In genomic region chr17:46116881-46117280, GRCm38 (mm10) we compare ENCODE assay signal across 23 mouse cellular contexts. TPM values are rescaled to one million over a fixed set of nuclear protein-coding genes. Genes with fewer than 3 reads are reported as not detected.
DNase-seq lines count a peak whose midpoint lies in the region; ATAC-seq and TF ChIP-seq lines count a peak whose summit lies in the region.
"Had no signal": no experiment of that assay in that cellular context is flagged by ENCODE, and none has a peak within 500 bp of the region (broad histone marks: within the 10 kb centered on the region; RNA-seq: fewer than 3 reads in every experiment).

No protein-coding gene starts in this region.

- peak; percentile 34; the same call in 1 of the 2 replicates for ATAC-seq in lung, postnatal 0 days
- ATAC-seq in limb, embryonic 11.5 days (ENCODE audit: insufficient number of reproducible peaks, low FRiP score, low TSS enrichment, low read depth): no peak
- ATAC-seq: forebrain, embryonic 13.5 days; intestine, embryonic 16.5 days had no signal

- peak in 1 of 2 experiments; percentile 15 for DNase-seq in heart, adult 2 months
- DNase-seq in heart, embryonic 10.5 days (ENCODE audit: low spot score): no peak
- DNase-seq in lung, postnatal 0 days (ENCODE audit: low spot score): no peak
- no peak for DNase-seq in lung, postnatal 25 days (ENCODE audit: low spot score)
- DNase-seq in limb, embryonic 11.5 days (ENCODE audit: low spot score): no peak
- no peak for DNase-seq in spleen, postnatal 4 days (ENCODE audit: low spot score in 2 of 2)
- DNase-seq in midbrain, embryonic 10.5 days (ENCODE audit: low spot score): no peak
- DNase-seq: adrenal gland, postnatal 25 days; cerebellum, adult 11 months; cerebellum, postnatal 14 days; gastrocnemius, postnatal 25 days; heart, postnatal 4 days; right cerebral cortex, postnatal 25 days; thymus, adult 2 months had no signal

- WGBS in heart, adult 2 months: 77% methylated on average over 3 of the region's 3 CpGs
- 90% methylated on average over 3 of the region's 3 CpGs for WGBS in heart, embryonic 10.5 days
- WGBS in lung, postnatal 0 days: 54% methylated on average over 3 of the region's 3 CpGs
- 63% methylated on average over 3 of the region's 3 CpGs for WGBS in limb, embryonic 11.5 days
- 85% methylated on average over 3 of the region's 3 CpGs for WGBS in midbrain, embryonic 10.5 days

- H3K27me3 ChIP-seq in heart, adult 2 months (ENCODE audit: control insufficient read depth, insufficient read depth, low read length): no peaks in the 10 kb centered on the region
- no peaks in the 10 kb centered on the region for H3K27me3 ChIP-seq in heart, embryonic 10.5 days (ENCODE audit: insufficient read depth, poor library complexity, severe bottlenecking)
- H3K27me3 ChIP-seq in lung, postnatal 0 days (replicated peaks; ENCODE audit: insufficient read depth, low read length): no peaks in the 10 kb centered on the region
- H3K27me3 ChIP-seq in limb, embryonic 11.5 days (ENCODE audit: control insufficient read depth, insufficient read depth, low read length): no peaks in the 10 kb centered on the region
- no peaks in the 10 kb centered on the region for H3K27me3 ChIP-seq in midbrain, embryonic 10.5 days (ENCODE audit: low read depth, poor library complexity, severe bottlenecking)
- H3K27me3 ChIP-seq: CH12.LX; forebrain, embryonic 13.5 days; heart, embryonic 13.5 days; hindbrain, embryonic 15.5 days; stomach, embryonic 15.5 days had no signal

- TF ChIP-seq POLR2A in heart, adult 2 months (IDR thresholded peaks at IDR 0.05; ENCODE audit: insufficient read depth, low read depth, low read length): no peak

- intact Hi-C loops in heart, adult 2 months (cut with DNase I): no loop called here

- no peak overlapping the region for H3K4me3 ChIP-seq in heart, adult 2 months
- no peak overlapping the region for H3K4me3 ChIP-seq in heart, embryonic 10.5 days
- no peak overlapping the region for H3K4me3 ChIP-seq in lung, postnatal 0 days (ENCODE audit: low read depth, low read length)
- H3K4me3 ChIP-seq in limb, embryonic 11.5 days (ENCODE audit: low read depth, low read length): no peak overlapping the region
- H3K4me3 ChIP-seq in midbrain, embryonic 10.5 days: no peak overlapping the region
- H3K4me3 ChIP-seq: forebrain, embryonic 13.5 days; heart, embryonic 13.5 days; hindbrain, embryonic 15.5 days; stomach, embryonic 15.5 days had no signal

- no peaks in the 10 kb centered on the region; the same call in 1 of the 2 replicates for H3K36me3 ChIP-seq in heart, adult 2 months (ENCODE audit: control insufficient read depth, insufficient read depth, low read length)
- peaks cover 46% of the 10 kb centered on the region for H3K36me3 ChIP-seq in heart, embryonic 10.5 days
- H3K36me3 ChIP-seq in lung, postnatal 0 days (ENCODE audit: insufficient read depth, low read length): no peaks in the 10 kb centered on the region
- H3K36me3 ChIP-seq in limb, embryonic 11.5 days (ENCODE audit: control insufficient read depth, insufficient read depth, low read length): peaks cover 15% of the 10 kb centered on the region; the same call in 1 of the 2 replicates
- H3K36me3 ChIP-seq in midbrain, embryonic 10.5 days: peaks cover 64% of the 10 kb centered on the region

- peak overlapping the region; percentile 2; the same call in 1 of the 2 replicates for H3K27ac ChIP-seq in heart, adult 2 months
- no peak overlapping the region for H3K27ac ChIP-seq in heart, embryonic 10.5 days
- H3K27ac ChIP-seq in lung, postnatal 0 days (ENCODE audit: low read length): no peak overlapping the region
- H3K27ac ChIP-seq in limb, embryonic 11.5 days (replicated peaks; ENCODE audit: low read depth, low read length): peak overlapping the region; percentile 59; the same call in 1 of the 2 replicates
- H3K27ac ChIP-seq in midbrain, embryonic 10.5 days (replicated peaks): no peak overlapping the region
- H3K27ac ChIP-seq: forebrain, embryonic 13.5 days; hindbrain, embryonic 15.5 days; kidney, postnatal 0 days had no signal

- no peak for TF ChIP-seq EP300 in heart, adult 2 months (IDR thresholded peaks at IDR 0.05; ENCODE audit: insufficient read depth, low read depth, low read length)
- TF ChIP-seq EP300 in lung, postnatal 0 days (IDR thresholded peaks at IDR 0.05): no peak

- no peak overlapping the region for H3K4me2 ChIP-seq in lung, postnatal 0 days (replicated peaks; ENCODE audit: low read depth, low read length)
- no peak overlapping the region for H3K4me2 ChIP-seq in limb, embryonic 11.5 days (ENCODE audit: low read depth, severe bottlenecking)
- H3K4me2 ChIP-seq: forebrain, embryonic 13.5 days; heart, embryonic 13.5 days; hindbrain, embryonic 15.5 days; liver, embryonic 11.5 days; midbrain, embryonic 11.5 days; stomach, embryonic 15.5 days had no signal

- H3K9ac ChIP-seq in heart, adult 2 months (ENCODE audit: low read depth, low read length): no peak overlapping the region
- no peak overlapping the region for H3K9ac ChIP-seq in lung, postnatal 0 days (replicated peaks; ENCODE audit: low read depth)
- 0 out of 2 replicates have a peak overlapping the region, but pooled peaks have one; percentile 4 for H3K9ac ChIP-seq in limb, embryonic 11.5 days (ENCODE audit: low read length)
- H3K9ac ChIP-seq: forebrain, embryonic 13.5 days; hindbrain, embryonic 15.5 days; stomach, embryonic 15.5 days had no signal

- H3K4me1 ChIP-seq in heart, adult 2 months (ENCODE audit: control insufficient read depth, insufficient read depth, low read length): peaks cover 5% of the 10 kb centered on the region
- peaks cover 43% of the 10 kb centered on the region for H3K4me1 ChIP-seq in heart, embryonic 10.5 days
- peaks cover 8% of the 10 kb centered on the region; the same call in 1 of the 2 replicates for H3K4me1 ChIP-seq in lung, postnatal 0 days (ENCODE audit: insufficient read depth, low read depth, low read length)
- peaks cover 35% of the 10 kb centered on the region for H3K4me1 ChIP-seq in limb, embryonic 11.5 days (ENCODE audit: control insufficient read depth, insufficient read depth, low read length)
- H3K4me1 ChIP-seq in midbrain, embryonic 10.5 days: peaks cover 7% of the 10 kb centered on the region

- TF ChIP-seq CTCF in heart, adult 2 months (IDR thresholded peaks at IDR 0.05): no peak
- TF ChIP-seq CTCF in lung, postnatal 0 days (IDR thresholded peaks at IDR 0.05): no peak

- no peaks in the 10 kb centered on the region for H3K9me3 ChIP-seq in heart, embryonic 10.5 days
- no peaks in the 10 kb centered on the region for H3K9me3 ChIP-seq in lung, postnatal 0 days (ENCODE audit: low read length)
- no peaks in the 10 kb centered on the region for H3K9me3 ChIP-seq in limb, embryonic 11.5 days (ENCODE audit: control insufficient read depth, low read length)
- no peaks in the 10 kb centered on the region for H3K9me3 ChIP-seq in midbrain, embryonic 10.5 days (replicated peaks)
- H3K9me3 ChIP-seq: forebrain, embryonic 13.5 days; heart, embryonic 13.5 days; hindbrain, embryonic 15.5 days; stomach, embryonic 15.5 days had no signal

- no peaks in the 10 kb centered on the region for H3K79me2 ChIP-seq in heart, adult 2 months (replicated peaks; ENCODE audit: control insufficient read depth, insufficient read depth, low read length)

RNA-seq across cellular contexts. Expression of gene Mrps18a, which starts 6.1 kb away (rescaled TPM):
- 100 to 1,000 TPM; 128 to 140 TPM for total RNA-seq in heart, adult 2 months (2021)
- polyA plus RNA-seq in heart, adult 2 months (2012; rRNA removed): 99.4 and 99.6 TPM in 2 replicates
- polyA plus RNA-seq in heart, embryonic 10.5 days (2016; fragmentation: Nextera tagmentation; extraction: Ambion mirVana): 150 and 166 TPM in 2 replicates
- 96.4 and 103 TPM in 2 replicates for polyA plus RNA-seq in lung, postnatal 0 days (2015; fragmentation: Nextera tagmentation; extraction: Ambion mirVana)
- polyA plus RNA-seq in limb, embryonic 11.5 days (2014; fragmentation: Nextera tagmentation; extraction: Ambion mirVana): 152 and 165 TPM in 2 replicates
- 143 and 156 TPM in 2 replicates for polyA plus RNA-seq in midbrain, embryonic 10.5 days (2016; fragmentation: Nextera tagmentation; extraction: Ambion mirVana)

RNA-seq across cellular contexts. Expression of gene Rsph9, which starts 27.1 kb away (rescaled TPM):
- 1 to 10 TPM; 1.0 to 1.4 TPM for total RNA-seq in heart, adult 2 months (2021)
- 1.7 and 2.4 TPM in 2 replicates for polyA plus RNA-seq in heart, adult 2 months (2012; rRNA removed)
- polyA plus RNA-seq in heart, embryonic 10.5 days (2016; fragmentation: Nextera tagmentation; extraction: Ambion mirVana): 5.1 and 7.3 TPM in 2 replicates
- 31.7 and 32.4 TPM in 2 replicates for polyA plus RNA-seq in lung, postnatal 0 days (2015; fragmentation: Nextera tagmentation; extraction: Ambion mirVana)
- 12.1 and 13.1 TPM in 2 replicates for polyA plus RNA-seq in limb, embryonic 11.5 days (2014; fragmentation: Nextera tagmentation; extraction: Ambion mirVana)
- polyA plus RNA-seq in midbrain, embryonic 10.5 days (2016; fragmentation: Nextera tagmentation; extraction: Ambion mirVana): 11.7 and 14.2 TPM in 2 replicates

RNA-seq across cellular contexts. Expression of gene Mad2l1bp, which starts 36.5 kb away (rescaled TPM):
- 10 to 100 TPM; 17.1 to 24.1 TPM for total RNA-seq in heart, adult 2 months (2021)
- 21.0 and 27.1 TPM in 2 replicates for polyA plus RNA-seq in heart, adult 2 months (2012; rRNA removed)
- 39.9 and 41.6 TPM in 2 replicates for polyA plus RNA-seq in heart, embryonic 10.5 days (2016; fragmentation: Nextera tagmentation; extraction: Ambion mirVana)
- 43.5 and 44.6 TPM in 2 replicates for polyA plus RNA-seq in lung, postnatal 0 days (2015; fragmentation: Nextera tagmentation; extraction: Ambion mirVana)
- polyA plus RNA-seq in limb, embryonic 11.5 days (2014; fragmentation: Nextera tagmentation; extraction: Ambion mirVana): 34.9 and 39.7 TPM in 2 replicates
- 36.1 and 40.1 TPM in 2 replicates for polyA plus RNA-seq in midbrain, embryonic 10.5 days (2016; fragmentation: Nextera tagmentation; extraction: Ambion mirVana)

RNA-seq across cellular contexts. Expression of gene Gtpbp2, which starts 44.0 kb away (rescaled TPM):
- total RNA-seq in heart, adult 2 months (2021): 10 to 100 TPM; 55.2 to 57.3 TPM
- 94.4 and 132 TPM in 2 replicates for polyA plus RNA-seq in heart, adult 2 months (2012; rRNA removed)
- 32.3 and 34.9 TPM in 2 replicates for polyA plus RNA-seq in heart, embryonic 10.5 days (2016; fragmentation: Nextera tagmentation; extraction: Ambion mirVana)
- 38.8 and 39.5 TPM in 2 replicates for polyA plus RNA-seq in lung, postnatal 0 days (2015; fragmentation: Nextera tagmentation; extraction: Ambion mirVana)
- 29.4 and 30.1 TPM in 2 replicates for polyA plus RNA-seq in limb, embryonic 11.5 days (2014; fragmentation: Nextera tagmentation; extraction: Ambion mirVana)
- 28.2 and 31.0 TPM in 2 replicates for polyA plus RNA-seq in midbrain, embryonic 10.5 days (2016; fragmentation: Nextera tagmentation; extraction: Ambion mirVana)

Comparison
In these comparisons a context has a peak if more than half of its experiments do, and no peak if none do; other contexts are left out.
1. H3K27ac ChIP-seq: peak in heart, adult 2 months (single experiment) and limb, embryonic 11.5 days (single experiment); none in heart, embryonic 10.5 days (single experiment), lung, postnatal 0 days (single experiment) and midbrain, embryonic 10.5 days (single experiment).